Mouse (Mus musculus) common myeloid progenitor, adult 5-6 weeks (primary cell): ENCODE data around the gene Tmem209. TPM values are rescaled to one million over a fixed set of nuclear protein-coding genes. Genes with fewer than 3 reads are reported as not detected.
A peak's percentile ranks its signal among the peaks of the same experiment; 100 is the strongest.

Experiments used
- ATAC-seq: replicated peaks from 2 replicates; pipeline ENCODE4 v1.8.0; 2016; ENCODE audit warnings: low read depth, mild to moderate bottlenecking, moderate TSS enrichment, inconsistent platforms; ENCODE audit not compliant: poor library complexity, severe bottlenecking
- total RNA-seq: library from RNA; stranded (forward); fragments of 200-1000, 187-1606 nt; gene quantifications from 2 replicates; pipeline ENCODE4 v1.2.3, GENCODE M21; 2017

The Tmem209 gene
- total RNA-seq, 1 experiment from 2014 or later: 48.9 TPM

GRCm38 (mm10) chr6:30541009-30541799 is 31.6 kb upstream of the Tmem209 start, which contains the start of gene Cpa2:
Gene Cpa2 (plus strand): TSS chr6:30541582.
- ATAC-seq: no peak

DNA sequence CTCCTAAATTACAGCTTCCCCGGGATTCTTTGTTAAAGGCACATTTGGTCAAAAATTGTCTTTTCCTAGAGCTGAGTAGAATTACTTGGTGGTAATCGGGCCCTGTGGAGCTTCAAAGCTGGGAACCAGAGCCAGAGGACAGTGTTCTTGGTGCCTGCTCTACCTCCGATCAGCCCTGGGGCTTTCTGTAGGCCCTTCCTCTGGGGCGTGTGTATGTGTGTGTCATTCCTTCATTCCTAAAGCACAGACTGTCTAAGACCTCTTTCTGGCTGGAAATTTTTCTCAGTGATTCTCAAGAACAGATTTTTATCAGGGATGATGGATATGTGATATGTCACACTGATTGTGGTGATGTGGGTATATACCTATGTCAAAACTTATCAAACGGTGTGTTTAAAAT is 29.2 kb upstream of the Tmem209 start:
- ATAC-seq: no peak

- ATAC-seq: no peak
These were observed 28.7 kb upstream of the Tmem209 start for GRCm38 (mm10) chr6:30538240-30538639.

- ATAC-seq: 0 out of 2 replicates have a peak, but pooled peaks have one; percentile 39
These were observed 25.8 kb upstream of the Tmem209 start for GRCm38 (mm10) chr6:30535340-30535739.

GRCm38 (mm10) chr6:30528800-30529199 is 19.2 kb upstream of the Tmem209 start:
- ATAC-seq: no peak

- peak; percentile 45; the same call in 1 of the 2 replicates for ATAC-seq
These were observed 17.3 kb upstream of the Tmem209 start for GRCm38 (mm10) chr6:30526586-30527515.

DNA sequence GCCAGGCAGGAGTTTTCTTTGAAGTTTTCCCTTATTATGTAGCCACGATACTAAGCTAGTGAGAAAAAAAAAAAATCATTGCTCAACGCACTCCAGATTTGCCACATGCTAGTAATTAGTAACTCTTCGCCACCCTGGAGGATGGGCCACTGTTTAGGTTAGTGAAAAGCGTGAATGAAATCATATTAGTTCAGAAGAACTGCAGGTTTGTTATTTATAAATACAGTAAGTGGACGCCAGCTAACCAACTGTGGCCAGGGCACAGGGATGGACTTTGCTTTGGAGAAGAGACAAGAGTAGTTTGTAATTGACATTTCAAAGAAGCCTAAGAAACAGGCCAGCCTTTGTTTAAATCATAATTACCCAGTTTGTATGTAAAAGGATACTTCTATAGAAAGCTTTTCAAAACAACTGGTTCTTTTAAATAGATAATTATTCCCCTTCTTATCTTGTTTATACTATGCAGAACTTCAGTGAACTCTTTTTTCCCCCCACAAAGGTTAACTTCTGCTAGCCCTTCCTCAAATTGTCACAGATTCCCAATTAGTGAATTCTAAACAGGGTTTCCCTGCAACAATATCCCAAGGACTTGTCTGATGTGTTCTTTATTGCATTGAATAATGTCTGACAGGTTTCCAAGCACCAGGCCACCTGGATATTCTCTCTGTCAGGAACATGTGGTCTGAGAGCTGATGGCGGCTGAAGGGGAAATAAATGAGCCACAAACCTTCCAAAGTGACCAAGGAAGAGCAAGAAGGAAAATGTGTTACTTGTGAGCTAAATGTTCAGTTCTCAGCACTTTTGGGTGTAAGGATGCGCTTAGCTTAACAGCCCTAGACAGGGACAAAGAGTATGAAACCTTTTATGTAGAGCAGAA is 16.1 kb upstream of the Tmem209 start:
- ATAC-seq: no peak

GRCm38 (mm10) chr6:30520400-30520799 is 10.8 kb upstream of the Tmem209 start:
- ATAC-seq: peak; percentile 63

DNA sequence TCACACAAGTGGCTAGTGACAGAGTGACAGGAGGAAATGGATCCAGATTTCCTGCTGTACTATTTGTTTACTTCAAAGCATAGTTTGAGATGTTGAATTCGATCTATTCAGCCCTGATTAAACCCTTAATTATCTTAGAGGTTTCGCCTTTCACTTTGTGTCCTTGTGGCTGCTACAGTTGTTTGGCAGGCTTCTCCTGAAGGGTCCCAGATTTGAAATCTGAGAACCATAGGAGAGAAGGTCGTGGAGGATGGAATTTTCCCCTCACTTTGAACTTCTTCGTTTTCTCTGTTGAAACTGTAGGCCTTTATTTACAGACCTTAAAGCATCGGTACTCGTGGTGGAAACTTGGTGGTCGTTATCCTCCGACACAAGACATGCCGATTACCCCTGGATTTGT is 4.7 kb upstream of the Tmem209 start:
- ATAC-seq: no peak

- ATAC-seq: no peak
These were observed 708 bp upstream of the Tmem209 start for GRCm38 (mm10) chr6:30510291-30510690.

DNA sequence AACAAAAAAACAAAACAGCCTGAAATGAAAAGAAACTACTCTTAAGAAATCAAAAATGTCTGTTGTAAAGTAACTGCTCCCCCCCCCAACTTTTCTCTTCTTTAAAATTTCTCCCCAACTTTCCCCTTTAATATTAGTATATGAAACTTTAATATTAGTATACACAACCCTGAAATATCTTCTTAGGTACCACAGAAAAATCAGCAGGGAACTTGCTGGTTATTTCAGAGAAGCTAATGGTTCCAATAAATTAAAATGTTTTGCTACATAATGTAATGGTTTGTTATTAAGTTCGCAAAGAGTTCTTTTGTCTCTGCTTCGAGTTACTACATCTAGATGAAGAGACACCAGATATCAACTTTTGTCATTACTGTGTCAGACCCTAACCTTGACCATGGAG is 759 bp downstream of the Tmem209 start:
- ATAC-seq: no peak

DNA sequence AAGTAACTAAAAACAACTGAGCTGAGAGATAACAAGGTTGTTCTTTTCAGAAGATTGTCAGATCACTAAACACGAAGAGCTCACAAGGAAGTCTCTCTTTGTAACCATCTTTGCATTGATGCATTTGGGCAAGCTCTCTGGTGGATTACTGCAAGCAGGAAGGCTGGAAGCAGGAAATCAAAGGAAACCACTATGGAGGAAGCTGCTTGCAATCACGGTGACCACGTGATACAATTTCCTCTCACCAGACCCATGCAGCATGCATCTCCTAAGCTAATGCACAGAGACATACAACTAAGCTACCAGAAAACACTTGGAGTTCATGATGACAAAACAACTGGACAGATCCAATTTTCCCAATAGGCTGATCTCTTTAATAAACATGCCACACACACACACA is 10.5 kb downstream of the Tmem209 start:
- ATAC-seq: no peak

GRCm38 (mm10) chr6:30486504-30486903 is 23.1 kb downstream of the Tmem209 start:
- no peak for ATAC-seq

GRCm38 (mm10) chr6:30482908-30483307 is 26.7 kb downstream of the Tmem209 start:
- no peak for ATAC-seq

- ATAC-seq: no peak
These were observed 30.2 kb downstream of the Tmem209 start for GRCm38 (mm10) chr6:30479418-30479817.

GRCm38 (mm10) chr6:30477784-30478183 is 31.8 kb downstream of the Tmem209 start:
- ATAC-seq: no peak

DNA sequence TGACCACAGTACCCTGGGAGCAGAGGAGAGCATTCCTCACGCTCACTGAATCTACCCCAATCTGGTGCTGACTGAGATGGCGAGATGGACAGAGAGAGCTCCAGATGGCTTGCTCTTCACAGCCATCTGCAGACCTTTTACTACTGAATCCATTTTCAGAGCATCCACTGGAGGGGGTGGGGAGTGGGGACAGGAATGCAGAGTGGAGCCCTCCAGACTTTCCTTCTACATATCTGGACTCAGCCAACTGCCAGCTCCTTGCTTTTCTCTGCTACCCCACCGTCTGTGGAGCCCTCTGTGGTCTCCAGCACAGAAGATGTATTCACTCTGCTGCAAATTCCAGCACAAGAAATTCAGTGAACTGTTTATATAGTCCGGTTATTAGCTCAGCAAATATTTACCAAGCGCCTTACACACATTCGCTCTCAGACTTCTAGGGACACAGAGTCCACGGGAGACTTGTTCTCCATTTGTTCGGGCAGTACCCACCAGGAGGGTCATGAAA is 32.3 kb downstream of the Tmem209 start:
- ATAC-seq: no peak

DNA sequence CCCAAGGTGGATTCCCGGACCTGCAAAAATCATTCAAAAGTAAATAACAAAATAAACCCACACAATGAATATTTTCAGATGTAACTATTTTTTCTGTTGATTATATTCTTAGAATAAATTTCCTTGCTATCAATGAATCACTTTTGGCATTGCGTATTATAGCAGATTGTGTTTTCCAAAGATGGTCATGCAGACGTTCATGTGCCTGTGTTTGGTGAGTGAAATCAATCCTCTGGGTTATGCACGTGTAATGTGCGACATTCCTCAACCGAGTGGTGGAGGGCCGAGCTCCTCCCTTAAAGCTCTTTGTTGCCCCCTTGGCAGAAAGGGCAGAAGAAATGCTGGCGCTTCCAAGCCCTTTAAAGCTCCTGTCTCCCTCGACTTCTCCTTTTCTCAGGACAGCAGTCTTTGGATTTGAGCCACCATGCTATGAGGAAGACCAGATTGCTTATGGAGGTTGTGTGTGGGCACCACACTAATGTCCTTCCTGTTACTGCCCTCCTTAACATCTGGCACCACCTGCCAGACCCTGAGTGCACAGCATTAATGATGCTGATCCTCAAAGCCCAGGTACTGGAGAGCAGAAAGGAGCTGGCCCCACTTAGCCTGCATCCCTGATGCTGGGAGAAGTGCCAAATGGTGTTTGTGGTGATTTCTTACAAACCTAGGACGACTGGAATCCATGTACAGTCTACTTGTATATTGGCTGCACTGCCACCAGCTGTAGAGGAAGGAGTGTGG is 33.4 kb downstream of the Tmem209 start:
- ATAC-seq: no peak

- no peak for ATAC-seq
These were observed 37.9 kb downstream of the Tmem209 start for GRCm38 (mm10) chr6:30471706-30472105.
